Mouse (Mus musculus): ENCODE measurements around the gene Gm44511. TPM values are rescaled to one million over a fixed set of nuclear protein-coding genes. Genes with fewer than 3 reads are reported as not detected.
A peak's percentile ranks its signal among the peaks of the same experiment; 100 is the strongest.
"Not testable (repeated sequence)": the region's sequence is repeated elsewhere in the genome, so short reads cannot be mapped to it uniquely, and the experiment has no call there.

Gm44511 gene
- polyA plus RNA-seq, 1 experiment from 2014 or later = not detected

DNA sequence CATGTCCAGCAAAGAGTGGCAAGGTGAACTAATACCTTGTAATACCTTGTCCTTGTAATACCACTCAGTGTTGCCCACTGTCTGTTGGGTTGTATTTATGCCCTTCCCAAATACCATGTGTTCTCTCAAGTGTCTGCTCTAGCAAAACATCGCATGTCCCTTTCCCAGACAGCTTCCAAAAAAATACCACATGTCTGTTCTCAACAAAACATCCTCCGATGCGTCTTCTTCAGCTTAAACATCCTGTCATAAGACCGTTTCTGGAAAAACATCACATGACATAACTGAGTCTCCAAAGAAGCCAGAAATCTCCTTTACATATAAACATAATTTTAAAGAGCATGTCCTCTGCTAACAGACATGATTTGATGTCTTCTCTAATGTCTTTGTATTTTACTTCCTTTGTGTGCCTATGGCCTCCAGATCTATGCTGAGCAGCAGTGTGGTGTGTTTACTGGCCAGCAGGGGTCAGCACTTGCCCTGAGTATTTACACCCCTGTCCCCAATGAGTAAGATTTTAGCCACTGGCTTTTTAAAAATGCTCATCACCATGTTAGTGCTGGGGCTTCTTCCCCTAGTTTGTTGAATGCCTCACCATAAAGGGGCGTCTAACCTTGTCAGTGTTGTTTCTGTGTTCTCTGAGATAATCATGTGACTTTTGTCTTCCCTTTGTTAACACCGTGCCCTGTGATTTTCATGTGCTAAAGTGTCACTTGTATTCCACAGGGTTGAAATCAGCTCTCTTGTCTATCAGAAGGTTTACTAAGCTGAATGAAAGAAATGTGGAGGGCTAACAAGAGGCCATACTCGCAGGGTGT, 21.1 kb downstream of the Gm44511 start:
- not testable (repeated sequence) for H3K9me3 ChIP-seq (replicated peaks); H3K4me1 ChIP-seq; H3K27me3 ChIP-seq (ENCODE audit: low read depth, poor library complexity, severe bottlenecking); H3K4me3 ChIP-seq; H3K27ac ChIP-seq; H3K36me3 ChIP-seq
- 71% methylated on average over 7 of the region's 7 CpGs for WGBS
- peak; percentile 64 for DNase-seq (ENCODE audit: low spot score)

GRCm38 (mm10) chr6:128802999-128803857, 22.9 kb downstream of the Gm44511 start:
- H3K9me3 ChIP-seq (replicated peaks) = no peaks in the 10 kb centered on the region
- peak overlapping the region; percentile 53 for H3K4me3 ChIP-seq
- H3K36me3 ChIP-seq = no peaks in the 10 kb centered on the region
- no peaks in the 10 kb centered on the region for H3K27me3 ChIP-seq (ENCODE audit: low read depth, poor library complexity, severe bottlenecking)
- DNase-seq (ENCODE audit: low spot score) = peak; percentile 99
- 10% methylated on average over 26 of the region's 26 CpGs for WGBS
- H3K4me1 ChIP-seq = peaks cover 8% of the 10 kb centered on the region
- H3K27ac ChIP-seq = peak overlapping the region; percentile 72; the same call in 1 of the 2 replicates

DNA sequence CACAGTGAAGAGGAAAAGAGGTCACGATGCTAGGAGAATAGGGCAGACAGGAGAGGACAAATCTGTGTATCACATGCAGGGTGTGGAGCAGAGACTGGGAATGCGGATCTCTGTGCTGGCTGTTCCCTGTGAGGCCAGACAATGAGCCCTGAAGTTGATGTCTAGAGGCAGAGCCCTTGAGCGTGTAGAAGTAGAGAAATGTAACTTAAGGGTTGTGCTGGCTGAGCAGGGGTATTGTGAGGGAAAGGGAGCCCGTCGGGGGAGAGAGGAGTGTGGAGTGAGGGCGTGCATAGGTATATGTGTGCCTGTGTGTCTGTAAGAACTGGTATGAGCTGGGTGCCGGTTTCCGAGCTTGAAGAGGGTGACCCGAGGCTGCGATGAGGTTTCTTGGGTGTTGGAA, 23.6 kb downstream of the Gm44511 start:
- Histone ChIP-seq H3K27ac (peak overlapping the region; percentile 72; the same call in 1 of the 2 replicates), H3K4me1 (peaks cover 14% of the 10 kb centered on the region), H3K9me3 (replicated peaks) (no peaks in the 10 kb centered on the region), H3K27me3 (ENCODE audit: low read depth, poor library complexity, severe bottlenecking) (no peaks in the 10 kb centered on the region), H3K4me3 (peak overlapping the region; percentile 53), H3K36me3 (no peaks in the 10 kb centered on the region)
- no peak for DNase-seq (ENCODE audit: low spot score)
- WGBS = 15% methylated on average over 10 of the region's 10 CpGs

GRCm38 (mm10) chr6:128800696-128801095, 25.4 kb downstream of the Gm44511 start:
- not testable (repeated sequence) for H3K36me3 ChIP-seq; H3K9me3 ChIP-seq (replicated peaks); H3K27ac ChIP-seq; H3K27me3 ChIP-seq (ENCODE audit: low read depth, poor library complexity, severe bottlenecking); H3K4me3 ChIP-seq; DNase-seq (ENCODE audit: low spot score)
- WGBS = 86% methylated on average over 5 of the region's 5 CpGs
- peaks cover 14% of the 10 kb centered on the region for H3K4me1 ChIP-seq

DNA sequence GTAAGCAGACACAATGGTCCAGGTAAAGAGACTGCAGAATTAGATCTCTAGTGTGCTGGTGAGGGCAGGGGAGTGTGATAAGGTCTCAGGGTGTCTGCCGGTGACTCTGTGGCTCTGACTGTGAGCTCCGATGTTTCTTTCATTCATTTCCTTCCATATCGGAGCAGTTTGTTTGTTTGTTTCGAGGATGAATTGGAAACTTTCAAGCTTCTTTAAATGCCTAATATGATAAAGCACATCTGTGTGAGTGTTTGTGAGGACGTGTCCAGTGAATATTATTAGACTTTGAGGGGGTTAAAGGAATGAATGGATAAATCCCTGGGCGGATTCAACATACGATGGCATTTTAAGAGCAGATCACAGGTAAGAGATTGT, 26.2 kb downstream of the Gm44511 start:
- no peaks in the 10 kb centered on the region for H3K27me3 ChIP-seq (ENCODE audit: low read depth, poor library complexity, severe bottlenecking)
- DNase-seq (ENCODE audit: low spot score) = no peak
- H3K4me3 ChIP-seq = peak overlapping the region; percentile 61
- H3K36me3 ChIP-seq = no peaks in the 10 kb centered on the region
- H3K4me1 ChIP-seq = peaks cover 14% of the 10 kb centered on the region
- H3K9me3 ChIP-seq (replicated peaks) = no peaks in the 10 kb centered on the region
- H3K27ac ChIP-seq = peak overlapping the region; percentile 79; the same call in 1 of the 2 replicates
- 26% methylated on average over 7 of the region's 7 CpGs for WGBS

- H3K9me3 ChIP-seq (replicated peaks); H3K36me3 ChIP-seq; H3K27me3 ChIP-seq (ENCODE audit: low read depth, poor library complexity, severe bottlenecking): not testable (repeated sequence)
- H3K4me3 ChIP-seq = peak overlapping the region; percentile 61
- peaks cover 14% of the 10 kb centered on the region for H3K4me1 ChIP-seq
- WGBS = under 1% methylated on average over 49 of the region's 49 CpGs
- DNase-seq (ENCODE audit: low spot score) = peak; percentile 93
- H3K27ac ChIP-seq = peak overlapping the region; percentile 79
These were observed 26.8 kb downstream of the Gm44511 start for GRCm38 (mm10) chr6:128799144-128799895.

DNA sequence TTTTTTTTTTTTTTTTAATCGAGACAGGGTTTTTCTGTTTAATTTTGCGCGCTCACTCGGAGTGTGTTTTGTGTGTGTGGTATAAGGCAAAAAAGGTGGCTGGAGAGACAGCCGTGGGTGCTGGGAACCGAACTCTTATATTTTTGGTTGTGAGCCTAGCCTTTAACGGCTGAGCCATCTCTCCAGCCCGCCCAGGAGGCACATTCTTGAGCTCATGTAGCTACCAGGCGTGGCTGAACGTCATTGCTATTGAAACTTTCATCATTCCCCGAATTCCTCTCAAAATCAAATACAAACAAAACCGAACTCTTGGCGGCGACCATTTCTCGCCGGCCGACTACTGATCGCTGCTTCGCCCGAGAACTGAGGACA, 27.4 kb downstream of the Gm44511 start:
- H3K27me3 ChIP-seq (ENCODE audit: low read depth, poor library complexity, severe bottlenecking); H3K9me3 ChIP-seq (replicated peaks); H3K36me3 ChIP-seq: not testable (repeated sequence)
- Histone ChIP-seq H3K4me3 (peak overlapping the region; percentile 61), H3K4me1 (peaks cover 15% of the 10 kb centered on the region), H3K27ac (peak overlapping the region; percentile 75; the same call in 1 of the 2 replicates)
- DNase-seq (ENCODE audit: low spot score) = peak; percentile 91
- under 1% methylated on average over 20 of the region's 20 CpGs for WGBS

GRCm38 (mm10) chr6:128797936-128798771, 28.0 kb downstream of the Gm44511 start:
- 17% methylated on average over 15 of the region's 15 CpGs for WGBS
- peaks cover 17% of the 10 kb centered on the region for H3K4me1 ChIP-seq
- H3K27me3 ChIP-seq (ENCODE audit: low read depth, poor library complexity, severe bottlenecking) = no peaks in the 10 kb centered on the region
- H3K4me3 ChIP-seq = peak overlapping the region; percentile 61
- no peaks in the 10 kb centered on the region for H3K9me3 ChIP-seq (replicated peaks)
- H3K36me3 ChIP-seq = no peaks in the 10 kb centered on the region
- H3K27ac ChIP-seq = peak overlapping the region; percentile 58
- DNase-seq (ENCODE audit: low spot score) = peak; percentile 56

DNA sequence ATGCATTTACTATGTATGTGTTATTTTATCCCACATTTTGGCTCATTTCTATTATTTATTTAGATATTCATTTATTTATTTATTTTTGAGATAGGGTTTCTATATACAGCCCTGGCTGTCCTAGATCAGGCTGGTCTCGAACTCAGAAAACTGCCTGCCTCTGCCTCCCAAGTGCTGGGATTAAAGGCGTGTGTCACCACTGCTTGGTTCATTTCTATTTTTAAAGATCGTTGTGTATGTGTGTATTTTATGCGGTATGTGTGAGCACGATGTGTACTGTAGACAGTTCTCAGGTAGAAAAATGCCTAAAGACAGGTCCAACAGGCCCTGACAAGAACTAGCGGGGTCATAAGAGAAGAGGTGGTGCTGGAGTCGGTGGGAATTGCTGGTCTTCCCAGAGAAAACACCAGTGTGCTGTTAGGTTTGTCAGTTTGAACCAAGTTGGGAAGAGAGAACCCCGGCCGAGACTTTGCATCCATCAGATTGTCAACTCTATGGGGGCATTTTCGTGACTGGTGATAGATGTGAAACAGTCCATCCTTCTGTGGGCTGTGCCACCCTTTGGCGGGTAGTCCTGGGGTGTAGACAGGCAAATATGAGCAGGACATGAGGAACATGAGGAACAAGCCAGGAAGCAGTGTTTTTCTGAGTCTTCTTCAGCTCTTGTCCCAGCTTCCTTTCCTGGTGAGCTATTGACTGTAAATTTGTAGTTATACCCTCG, 28.8 kb downstream of the Gm44511 start:
- Histone ChIP-seq H3K36me3 (no peaks in the 10 kb centered on the region), H3K4me1 (peaks cover 14% of the 10 kb centered on the region), H3K9me3 (replicated peaks) (no peaks in the 10 kb centered on the region), H3K27ac (no peak overlapping the region), H3K4me3 (peak overlapping the region; percentile 61), H3K27me3 (ENCODE audit: low read depth, poor library complexity, severe bottlenecking) (no peaks in the 10 kb centered on the region)
- DNase-seq (ENCODE audit: low spot score) = no peak
- WGBS = 79% methylated on average over 12 of the region's 12 CpGs

GRCm38 (mm10) chr6:128796321-128796955, 29.7 kb downstream of the Gm44511 start:
- no peak for DNase-seq (ENCODE audit: low spot score)
- Histone ChIP-seq H3K27ac (no peak overlapping the region), H3K4me3 (no peak overlapping the region), H3K9me3 (replicated peaks) (no peaks in the 10 kb centered on the region), H3K27me3 (ENCODE audit: low read depth, poor library complexity, severe bottlenecking) (no peaks in the 10 kb centered on the region), H3K36me3 (no peaks in the 10 kb centered on the region), H3K4me1 (peaks cover 14% of the 10 kb centered on the region)
- WGBS = 72% methylated on average over 8 of the region's 8 CpGs

DNA sequence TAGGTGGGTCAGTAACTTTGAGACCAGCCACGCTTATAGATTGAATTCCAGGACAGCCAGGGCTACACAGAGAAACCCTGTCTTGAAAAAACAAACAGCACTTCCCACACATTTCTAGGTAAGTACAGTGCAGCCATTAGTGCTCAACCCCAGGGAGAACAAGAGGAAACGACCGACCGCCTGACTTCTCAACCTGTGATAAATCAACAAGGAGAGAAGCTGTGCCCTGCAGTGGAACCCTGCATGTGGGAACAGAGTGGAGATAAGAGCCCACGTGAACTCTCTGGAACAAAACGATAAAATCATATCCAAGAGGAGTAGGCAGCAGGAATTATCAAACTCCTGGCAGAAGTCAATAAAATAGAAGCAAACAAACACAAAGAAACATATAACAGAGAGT, 32.4 kb downstream of the Gm44511 start:
- Histone ChIP-seq H3K9me3 (replicated peaks) (no peaks in the 10 kb centered on the region), H3K27me3 (ENCODE audit: low read depth, poor library complexity, severe bottlenecking) (no peaks in the 10 kb centered on the region), H3K27ac (no peak overlapping the region), H3K36me3 (no peaks in the 10 kb centered on the region), H3K4me3 (no peak overlapping the region), H3K4me1 (peaks cover 14% of the 10 kb centered on the region)
- no peak for DNase-seq (ENCODE audit: low spot score)
- 53% methylated on average over 6 of the region's 6 CpGs for WGBS

All from limb, embryonic 10.5 days (tissue).